Mouse (Mus musculus): ENCODE measurements around the gene Snd1. TPM values are rescaled to one million over a fixed set of nuclear protein-coding genes. Genes with fewer than 3 reads are reported as not detected.

Gene Snd1
- total RNA-seq, 2 experiments from 2014 or later, result 115 to 117 TPM

Other genes with a start within 250 kb of the Snd1 start
- gene Zfp800, start 77.1 kb upstream of the Snd1 start, total RNA-seq (2021), result 10 to 100 TPM; 26.0 to 26.6 TPM
- 100 to 1,000 TPM; 258 to 267 TPM for gene Arf5, start 51.6 kb upstream of the Snd1 start, total RNA-seq (2021)
- not detected for gene Fscn3, start 47.4 kb upstream of the Snd1 start, total RNA-seq (2021)
- 10 to 100 TPM; 18.3 to 20.8 TPM for gene Gcc1, start 46.7 kb upstream of the Snd1 start, total RNA-seq (2021)
- not detected for gene Pax4, start 25.8 kb upstream of the Snd1 start, total RNA-seq (2021)

Data from layer of hippocampus, adult 18-20 months (tissue).